Mouse (Mus musculus): ENCODE measurements around the gene Ramp3.

Ramp3 gene

GRCm38 (mm10) chr11:6674701-6675100 lies 16.4 kb downstream of the Ramp3 start:
- DNase-seq, result no peak

GRCm38 (mm10) chr11:6675402-6675801 lies 17.1 kb downstream of the Ramp3 start:
- no peak for DNase-seq

GRCm38 (mm10) chr11:6676641-6677040 lies 18.3 kb downstream of the Ramp3 start:
- DNase-seq, result no peak

- DNase-seq, result no peak
These were observed 19.2 kb downstream of the Ramp3 start for GRCm38 (mm10) chr11:6677530-6677929.

GRCm38 (mm10) chr11:6679694-6680396 lies 21.5 kb downstream of the Ramp3 start:
- DNase-seq, result no peak

- no peak for DNase-seq
These were observed 22.1 kb downstream of the Ramp3 start for GRCm38 (mm10) chr11:6680397-6680818.

GRCm38 (mm10) chr11:6684741-6685140 lies 26.4 kb downstream of the Ramp3 start:
- no peak for DNase-seq

- DNase-seq, result no peak
These were observed 30.6 kb downstream of the Ramp3 start for GRCm38 (mm10) chr11:6688888-6689287.

- DNase-seq, result no peak
These were observed 34.0 kb downstream of the Ramp3 start for GRCm38 (mm10) chr11:6692341-6692740.

- DNase-seq, result no peak
These were observed 35.8 kb downstream of the Ramp3 start for GRCm38 (mm10) chr11:6694114-6694513.

- DNase-seq, result no peak
These were observed 36.9 kb downstream of the Ramp3 start for GRCm38 (mm10) chr11:6695176-6695575.

- no peak for DNase-seq
These were observed 38.2 kb downstream of the Ramp3 start for GRCm38 (mm10) chr11:6696551-6696950.

- DNase-seq, result no peak
These were observed 39.4 kb downstream of the Ramp3 start for GRCm38 (mm10) chr11:6697751-6698150.

- no peak for DNase-seq
These were observed 40.0 kb downstream of the Ramp3 start for GRCm38 (mm10) chr11:6698281-6698680.

GRCm38 (mm10) chr11:6702258-6702657 lies 43.9 kb downstream of the Ramp3 start:
- no peak for DNase-seq

- DNase-seq, result no peak
These were observed 46.5 kb downstream of the Ramp3 start for GRCm38 (mm10) chr11:6704851-6705250.

GRCm38 (mm10) chr11:6705516-6705915 lies 47.2 kb downstream of the Ramp3 start:
- no peak for DNase-seq

- no peak for DNase-seq
These were observed 48.5 kb downstream of the Ramp3 start for GRCm38 (mm10) chr11:6706796-6707195.

- DNase-seq, result no peak
These were observed 50.1 kb downstream of the Ramp3 start for GRCm38 (mm10) chr11:6708437-6708836.

GRCm38 (mm10) chr11:6710409-6710808 lies 52.1 kb downstream of the Ramp3 start:
- no peak for DNase-seq

GRCm38 (mm10) chr11:6720746-6721145 lies 62.4 kb downstream of the Ramp3 start:
- DNase-seq, result no peak

- no peak for DNase-seq
These were observed 68.6 kb downstream of the Ramp3 start for GRCm38 (mm10) chr11:6726921-6727320.

Data from right cerebral cortex, postnatal 14 days (tissue).